Mouse (Mus musculus) inflammation-experienced regulatory T-cells, adult 6 months (primary cell): Measurements from ENCODE around the gene Stag2. TPM values are rescaled to one million over a fixed set of nuclear protein-coding genes. Genes with fewer than 3 reads are reported as not detected.

Experiments
- ATAC-seq: one replicate; pipeline ENCODE4 v1.8.0; 2017
- polyA plus RNA-seq, 3 experiments: library from polyadenylated mRNA; unstranded; fragments of 100-300 nt; shearing (Covaris generic); gene quantifications; one replicate each; pipeline ENCODE4 v1.2.1; 2017

Stag2 gene
- 100 to 1,000 TPM in 1 of 3 experiments, 10 to 100 TPM in 2; 90.1 to 127 (median 94.0) TPM for polyA plus RNA-seq

DNA sequence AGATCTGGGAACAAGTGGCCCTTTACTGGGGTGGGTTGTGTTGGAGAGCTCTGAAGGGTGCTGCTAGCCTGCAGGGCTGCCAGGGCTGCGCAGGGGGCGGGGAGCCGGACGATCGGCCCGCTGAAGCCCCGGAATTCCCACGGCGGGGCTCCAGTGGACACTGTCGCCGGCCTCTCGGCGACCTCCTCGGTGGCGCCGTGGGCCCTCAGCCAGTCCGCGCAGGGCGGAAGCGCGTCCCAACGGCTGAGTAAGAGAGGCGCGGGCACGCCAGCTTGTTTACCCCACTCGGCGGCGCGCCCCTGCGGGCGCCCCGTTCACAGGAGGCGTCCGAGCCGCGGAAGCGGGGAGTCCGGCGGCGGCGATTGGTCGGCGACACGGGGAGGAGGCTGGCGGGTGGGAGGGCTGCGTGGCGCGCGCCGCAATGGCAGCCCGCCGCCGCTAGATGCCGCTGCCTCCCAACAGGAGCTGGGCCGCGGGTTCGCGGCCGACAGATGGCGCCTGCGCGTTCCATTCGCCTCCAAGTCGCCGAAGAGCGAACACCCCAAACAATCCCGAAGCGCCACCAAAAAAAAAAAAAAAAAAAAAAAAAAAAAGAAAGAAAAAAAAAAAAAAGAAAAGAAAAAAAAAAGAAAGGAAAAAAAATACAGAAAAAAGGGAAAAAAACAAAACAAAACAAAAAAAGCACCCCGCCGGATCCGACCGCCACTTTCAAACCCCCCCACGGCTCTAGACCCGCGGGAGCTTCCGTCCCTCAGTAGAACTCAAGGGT is at the start of gene Stag2:
Gene Stag2, plus strand, starts transcription at position 530 of the 769 bp plus-strand sequence.
- ATAC-seq: peak; percentile 71

DNA sequence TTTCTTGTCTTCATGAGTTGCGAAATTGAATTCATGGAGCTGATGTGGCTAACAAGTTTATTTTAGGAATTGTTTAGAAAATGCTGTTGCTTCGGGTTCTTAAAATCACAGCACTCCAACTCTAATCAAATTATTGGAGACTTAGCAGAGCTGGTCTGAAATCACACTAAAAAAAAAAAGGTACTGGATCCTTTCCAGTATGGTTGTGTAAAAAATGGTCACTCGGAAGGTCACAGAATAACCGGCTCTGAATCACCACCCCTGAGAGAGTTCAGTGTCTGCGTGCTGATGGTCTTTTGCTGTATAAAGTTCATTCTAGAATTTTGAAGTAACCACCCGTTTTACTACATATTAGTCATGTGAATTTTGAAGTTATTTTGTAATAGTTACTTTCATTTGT is 42.0 kb upstream of the Stag2 start:
- no peak for ATAC-seq

DNA sequence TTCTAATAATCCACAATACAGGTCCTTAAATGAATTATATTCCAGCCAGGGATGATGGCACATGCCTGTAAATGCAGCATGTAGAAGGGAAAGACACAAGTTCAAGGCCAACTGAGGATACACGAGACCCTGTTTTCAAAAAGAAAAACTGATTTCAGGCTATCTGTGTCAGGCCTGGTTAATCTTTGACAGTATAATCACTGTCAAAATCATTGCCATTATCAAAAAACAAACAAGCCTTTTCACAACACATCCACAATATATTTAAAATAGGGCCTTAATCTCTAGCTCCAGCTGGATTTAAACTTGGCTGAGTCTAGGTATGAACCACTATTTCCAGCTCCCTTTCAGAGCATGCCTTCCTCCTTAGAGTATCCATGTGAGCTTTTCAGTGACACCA is 38.5 kb upstream of the Stag2 start:
- ATAC-seq: no peak

DNA sequence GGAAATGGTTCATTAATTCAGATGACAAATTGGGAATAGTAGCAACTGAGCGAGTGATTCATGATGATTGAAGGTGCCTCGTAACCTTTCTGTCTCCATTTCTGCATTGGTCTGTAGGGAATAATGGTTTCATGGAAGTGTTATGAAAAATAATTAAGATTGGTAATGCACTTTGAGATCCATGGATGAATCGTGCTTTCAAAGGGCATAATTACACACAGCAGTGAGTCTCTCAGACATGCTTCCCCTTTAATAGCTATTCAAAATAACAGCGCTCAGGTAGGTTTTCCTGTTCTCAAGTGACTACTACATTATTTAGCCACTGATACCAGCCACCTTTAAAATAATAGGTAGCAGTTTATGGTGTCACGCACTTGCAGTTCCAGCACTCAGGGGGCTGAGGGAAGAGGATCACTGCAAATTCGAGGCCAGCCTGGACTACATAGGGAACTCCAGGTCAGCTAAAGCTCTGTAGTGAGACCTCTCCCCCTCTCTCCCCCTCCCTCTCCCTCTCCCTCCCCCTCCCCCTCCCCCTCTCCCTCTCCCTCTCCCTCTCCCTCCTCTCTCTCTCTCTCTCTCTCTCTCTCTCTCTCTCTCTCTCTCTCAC is 29.6 kb upstream of the Stag2 start:
- ATAC-seq: no peak

- ATAC-seq: no peak
Measured at GRCm38 (mm10) chrX:42124963-42125697, 24.0 kb upstream of the Stag2 start.

- no peak for ATAC-seq
Measured at GRCm38 (mm10) chrX:42139882-42140281, 9.2 kb upstream of the Stag2 start.

GRCm38 (mm10) chrX:42142620-42143019 is 6.5 kb upstream of the Stag2 start:
- no peak for ATAC-seq

DNA sequence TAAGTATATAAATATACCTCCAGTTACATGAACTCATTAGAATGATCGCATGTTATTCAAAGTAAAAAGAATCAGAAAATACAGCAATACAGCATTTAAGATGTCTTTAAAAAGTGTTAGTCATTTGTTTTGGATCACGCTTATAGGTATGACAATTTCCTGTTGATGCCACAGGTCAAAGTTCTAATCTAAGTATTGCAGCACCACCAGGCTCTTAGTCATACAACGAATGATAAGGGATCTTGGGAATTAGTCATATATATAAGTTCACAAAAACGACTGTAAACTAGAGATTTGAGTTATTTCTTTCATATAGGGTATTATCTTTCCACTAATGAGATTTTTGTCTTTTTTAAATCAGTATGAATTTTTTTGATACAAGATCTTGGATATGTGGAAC is 5.1 kb upstream of the Stag2 start:
- ATAC-seq: no peak

GRCm38 (mm10) chrX:42148016-42148451 is 1.1 kb upstream of the Stag2 start:
- ATAC-seq: no peak

- ATAC-seq: no peak
Measured at GRCm38 (mm10) chrX:42149557-42150345, 634 bp downstream of the Stag2 start.

DNA sequence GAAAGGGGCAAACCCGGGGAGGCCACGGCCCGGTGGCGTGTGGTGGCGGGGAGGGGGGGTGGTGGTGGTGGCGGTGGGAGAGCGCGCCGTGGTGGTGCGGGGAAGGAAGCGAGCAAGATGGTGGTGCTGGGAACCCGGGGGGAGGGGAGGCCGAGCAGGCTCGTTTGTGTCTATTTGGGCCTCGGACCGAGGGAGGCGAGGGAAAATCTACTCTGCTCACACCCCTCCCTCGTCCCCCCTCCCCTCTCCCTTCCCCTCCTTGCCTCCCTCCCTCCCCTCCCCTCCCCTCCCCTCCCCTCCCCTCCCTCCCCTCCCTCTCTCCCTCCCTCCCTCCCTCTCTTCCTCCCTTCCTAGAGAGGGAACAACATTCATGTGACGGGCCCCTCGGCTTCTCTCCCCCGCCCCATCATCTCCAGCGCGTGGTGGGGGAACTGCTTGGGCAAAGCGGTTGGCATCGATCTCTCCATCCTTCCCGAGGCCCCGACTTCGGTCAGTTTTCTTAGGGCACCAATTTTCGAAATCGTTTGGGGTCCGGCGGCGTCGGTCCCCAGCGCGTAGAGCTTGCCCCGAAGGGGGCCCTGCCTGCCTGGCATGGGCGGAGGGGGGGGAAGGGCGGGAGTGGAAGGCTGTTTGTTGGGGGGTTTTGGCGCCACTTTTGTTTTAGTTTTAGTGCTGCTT is 1.4 kb downstream of the Stag2 start:
- peak; percentile 24 for ATAC-seq

- no peak for ATAC-seq
Measured at GRCm38 (mm10) chrX:42151024-42151754, 2.1 kb downstream of the Stag2 start.

DNA sequence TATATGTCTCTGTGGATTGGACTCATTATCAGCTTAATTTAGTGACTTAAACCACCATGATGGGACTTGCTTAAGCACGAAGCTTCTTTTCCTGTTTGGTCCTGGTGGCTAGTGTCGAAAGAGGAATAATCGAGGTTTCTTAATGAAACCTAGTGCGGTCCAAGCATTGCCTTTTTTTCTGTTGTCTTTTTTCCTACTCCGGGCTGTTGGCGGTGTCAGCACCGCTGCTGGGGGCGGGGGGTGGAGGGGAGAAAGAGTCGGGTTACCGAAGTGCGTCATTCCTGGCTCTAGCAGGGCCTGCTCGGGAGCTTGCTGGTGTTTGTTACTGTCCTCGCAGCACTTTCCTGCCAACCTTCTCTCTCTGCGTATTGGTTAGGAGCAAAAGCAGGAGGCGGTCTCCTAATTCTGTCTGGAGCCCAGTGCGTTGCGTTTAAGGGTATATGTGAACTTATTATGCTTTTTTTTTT is 2.8 kb downstream of the Stag2 start:
- peak; percentile 64 for ATAC-seq

- ATAC-seq: no peak
Measured at GRCm38 (mm10) chrX:42153056-42153455, 3.9 kb downstream of the Stag2 start.

DNA sequence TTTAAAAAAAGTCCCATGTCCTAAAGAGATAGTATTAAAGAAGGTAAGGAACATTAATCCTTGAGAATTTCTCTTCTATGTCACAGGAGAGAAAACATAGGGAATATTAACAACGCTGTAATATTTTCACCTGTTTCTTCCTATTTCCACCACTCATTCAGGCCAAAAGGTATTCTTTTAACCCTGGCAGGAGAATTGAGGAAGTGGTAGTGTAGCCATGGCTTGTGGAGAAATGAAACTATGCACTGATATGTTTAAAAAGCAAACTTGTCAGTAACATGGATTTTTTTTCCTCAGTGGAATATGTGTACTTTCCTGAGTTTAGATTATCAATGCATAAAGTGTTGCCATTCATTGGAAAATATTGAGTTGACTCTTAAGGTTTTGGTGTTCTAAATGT is 16.3 kb downstream of the Stag2 start:
- no peak for ATAC-seq

GRCm38 (mm10) chrX:42170811-42171210 is 21.7 kb downstream of the Stag2 start:
- no peak for ATAC-seq

- ATAC-seq: no peak
Measured at GRCm38 (mm10) chrX:42187590-42187989, 38.5 kb downstream of the Stag2 start.

- ATAC-seq: peak; percentile 41
Measured at GRCm38 (mm10) chrX:42188825-42189426, 39.8 kb downstream of the Stag2 start.

GRCm38 (mm10) chrX:42194608-42195007 is 45.5 kb downstream of the Stag2 start:
- ATAC-seq: no peak

GRCm38 (mm10) chrX:42202482-42202881 is 53.4 kb downstream of the Stag2 start:
- peak; percentile 25 for ATAC-seq

DNA sequence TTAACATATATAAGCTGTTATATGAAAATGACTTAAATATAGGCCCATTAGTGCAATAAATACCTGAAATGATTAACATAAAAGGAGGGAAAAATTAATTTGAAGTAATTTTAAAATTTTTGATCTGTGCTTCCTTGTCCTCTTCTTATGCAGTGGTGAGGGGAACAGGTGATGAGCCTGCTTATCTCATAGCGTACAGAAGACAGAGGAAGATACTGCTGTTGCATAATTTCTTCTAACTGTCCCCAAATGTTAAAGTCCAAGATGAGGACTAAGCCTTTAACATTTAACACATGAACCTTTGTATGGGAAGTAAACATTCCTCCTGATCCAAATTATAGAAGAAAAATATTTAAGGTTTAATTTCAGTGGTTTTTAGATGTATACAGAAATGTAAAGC is 66.6 kb downstream of the Stag2 start:
- ATAC-seq: no peak
